In the genomic region with DNA sequence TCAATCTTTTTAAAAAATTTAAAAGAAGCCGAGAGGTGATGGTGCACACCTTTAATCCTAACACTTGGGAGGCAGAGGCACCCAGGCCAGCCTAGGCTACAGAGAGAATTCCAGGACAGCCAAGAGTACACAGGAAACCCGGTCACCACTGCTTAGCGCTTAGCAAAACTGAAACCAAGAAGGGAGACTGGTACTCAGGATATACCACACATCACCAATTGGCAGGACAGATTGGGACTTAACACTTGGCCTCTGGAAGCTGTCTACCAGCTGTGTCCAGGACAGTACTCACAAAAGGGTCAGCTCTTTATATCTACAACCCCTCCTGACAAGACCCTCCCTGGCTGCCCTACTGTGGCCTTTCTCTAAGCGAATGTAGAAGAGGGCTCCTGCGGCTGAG, we compare ENCODE assay signal across 8 mouse cellular contexts. TPM values are rescaled to one million over a fixed set of nuclear protein-coding genes. Genes with fewer than 3 reads are reported as not detected.
DNase-seq lines count a peak whose midpoint lies in the region; ATAC-seq and TF ChIP-seq lines count a peak whose summit lies in the region.

No protein-coding gene starts in this region.

- ATAC-seq in hindbrain, embryonic 12.5 days (ENCODE audit: low FRiP score): 0 out of 2 replicates have a peak, but pooled peaks have one; percentile 4

- H3K27me3 ChIP-seq in heart, embryonic 10.5 days (ENCODE audit: insufficient read depth, poor library complexity, severe bottlenecking): no peaks in the 10 kb centered on the region; the same call in 1 of the 2 replicates
- H3K27me3 ChIP-seq in hindbrain, embryonic 12.5 days: no peaks in the 10 kb centered on the region; the same call in 1 of the 2 replicates

- H3K4me3 ChIP-seq in heart, embryonic 10.5 days: peak overlapping the region; percentile 88
- H3K4me3 ChIP-seq in ES-E14 (ENCODE audit: insufficient read depth in 1 of 2, low read depth in 1 of 2, low read length in 2 of 2, poor library complexity in 1 of 2, severe bottlenecking in 1 of 2) (peak overlapping the region; percentile 43 to 58), macrophage (ENCODE audit: inconsistent target) (peak overlapping the region; percentile 80)
- H3K4me3 ChIP-seq in hindbrain, embryonic 12.5 days: peak overlapping the region; percentile 68

- WGBS in heart, embryonic 10.5 days: 20% methylated on average over 5 of the region's 5 CpGs
- 22% methylated on average over 5 of the region's 5 CpGs for WGBS in hindbrain, embryonic 12.5 days
- 22% methylated on average over 5 of the region's 5 CpGs for WGBS in macrophage (ENCODE audit: missing documents)

- intact Hi-C loops in heart, postnatal 10 days (cut with DNase I): loop anchor here (1.0 to 2.0 kb wide), 2 partner anchors 50 to 60 kb away; no protein-coding TSS in a partner anchor

- H3K4me1 ChIP-seq in heart, embryonic 10.5 days: peaks cover 49% of the 10 kb centered on the region
- H3K4me1 ChIP-seq in ES-E14 (ENCODE audit: control insufficient read depth in 2 of 2, insufficient read depth in 2 of 2, low read length in 2 of 2, poor library complexity in 1 of 2): peaks cover 0 to 8% of the 10 kb centered on the region in 2 experiments; a peak in 2 of 4 replicates
- peaks cover 40% of the 10 kb centered on the region for H3K4me1 ChIP-seq in hindbrain, embryonic 12.5 days

- H3K79me2 ChIP-seq in macrophage (ENCODE audit: inconsistent target): peaks cover 39% of the 10 kb centered on the region

- no peak for DNase-seq in heart, embryonic 10.5 days (ENCODE audit: low spot score)
- DNase-seq in heart, postnatal 10 days: no peak
- DNase-seq in ES-E14 (ENCODE audit: low read depth, low spot score): no peak
- no peak for DNase-seq in cerebellum, adult 9-11 months
- no peak for DNase-seq in adrenal gland, postnatal 36 days
- no peak for DNase-seq in cerebellum, adult 8-10 months

- H3K27ac ChIP-seq in heart, embryonic 10.5 days: peak overlapping the region; percentile 85
- H3K27ac ChIP-seq in ES-E14 (ENCODE audit: insufficient read depth, low read depth, low read length, poor library complexity, severe bottlenecking) (no peak overlapping the region), macrophage (peak overlapping the region; percentile 97)
- H3K27ac ChIP-seq in hindbrain, embryonic 12.5 days: peak overlapping the region; percentile 72; the same call in 1 of the 2 replicates

- in situ Hi-C loops in ES-E14 (cut with MboI; ENCODE audit: low sequenced_read_pairs in 2 of 2, unreplicated experiment in 2 of 2): no loop called here

- peak overlapping the region; percentile 50 for H3K9ac ChIP-seq in ES-E14 (ENCODE audit: insufficient read depth, low read depth, low read length, poor library complexity, severe bottlenecking)
- H3K9ac ChIP-seq in hindbrain, embryonic 12.5 days: peak overlapping the region; percentile 58

- H3K36me3 ChIP-seq in heart, embryonic 10.5 days: peaks cover 17% of the 10 kb centered on the region
- H3K36me3 ChIP-seq in ES-E14 (ENCODE audit: control insufficient read depth, insufficient read depth, low read length, poor library complexity, severe bottlenecking) (peaks cover 12% of the 10 kb centered on the region; the same call in 1 of the 2 replicates), macrophage (ENCODE audit: inconsistent target) (no peaks in the 10 kb centered on the region)
- peaks cover 4% of the 10 kb centered on the region; the same call in 1 of the 2 replicates for H3K36me3 ChIP-seq in hindbrain, embryonic 12.5 days

- H3K9me3 ChIP-seq in heart, embryonic 10.5 days: no peaks in the 10 kb centered on the region
- H3K9me3 ChIP-seq in ES-E14 (ENCODE audit: control insufficient read depth, insufficient read depth, low read depth, low read length): no peaks in the 10 kb centered on the region
- no peaks in the 10 kb centered on the region for H3K9me3 ChIP-seq in hindbrain, embryonic 12.5 days (replicated peaks)

- peak overlapping the region; percentile 93 for H3K4me2 ChIP-seq in hindbrain, embryonic 12.5 days (replicated peaks)

TF ChIP-seq in ES-E14, 5 proteins besides CTCF, POLR2A, EP300 and RAD21:
- TF ChIP-seq ZNF384 (IDR thresholded peaks at IDR 0.05; ENCODE audit: low read depth, low read length) (no peak), ZC3H11A (IDR thresholded peaks at IDR 0.05; ENCODE audit: borderline replicate concordance, low read depth, low read length) (no peak), CHD2 (IDR thresholded peaks at IDR 0.05; ENCODE audit: low read depth, low read length) (no peak), HCFC1 (IDR thresholded peaks at IDR 0.05; ENCODE audit: borderline replicate concordance, insufficient read depth, low read length) (no peak), MAFK (IDR thresholded peaks at IDR 0.05; ENCODE audit: insufficient read depth, low read depth, low read length) (no peak)

RNA-seq across cellular contexts. Expression of gene Dusp7, which starts 1.4 kb away (rescaled TPM):
- 14.4 and 21.0 TPM in 2 replicates for polyA plus RNA-seq in heart, embryonic 10.5 days (2016; fragmentation: Nextera tagmentation; extraction: Ambion mirVana)
- total RNA-seq in heart, postnatal 10 days (2021): 10 to 100 TPM; 47.0 to 47.1 TPM
- total RNA-seq in ES-E14 (2012; rRNA removed): 4.5 and 5.1 TPM in 2 replicates
- polyA plus RNA-seq in hindbrain, embryonic 12.5 days (2016; fragmentation: Nextera tagmentation; extraction: Ambion mirVana): 25.5 and 26.9 TPM in 2 replicates
- 10 to 100 TPM in 19 of 26 experiments, 1 to 10 TPM in 7; 4.1 to 46.7 (median 12.6) TPM for total RNA-seq in macrophage (2018; cell fraction: chromatin; rRNA removed)
- 10 to 100 TPM; 32.4 to 87.1 (median 54.1) TPM for total RNA-seq in macrophage (2018; cell fraction: cytosol; rRNA removed)
- total RNA-seq in macrophage (2018; cell fraction: nucleus; rRNA removed): 10 to 100 TPM; 16.5 to 77.6 (median 30.5) TPM
- polyA plus RNA-seq in macrophage (2018): 58.0 to 112 TPM (median 63.3 TPM) in 3 replicates
- 10 to 100 TPM; 16.4 to 24.1 TPM for total RNA-seq in adrenal gland, postnatal 36 days (2021)
